Mouse (Mus musculus) fat pad, adult 2 months (tissue): Measurements from ENCODE around the gene Npl.
A peak's percentile ranks its signal among the peaks of the same experiment; 100 is the strongest.
"Not testable (repeated sequence)": the region's sequence is repeated elsewhere in the genome, so short reads cannot be mapped to it uniquely, and the experiment has no call there.

Source experiments
- DNase-seq: peaks from one replicate; pipeline ENCODE4 v3.0.0-alpha.2; 2011; ENCODE audit warnings: low read depth, low spot score; ENCODE audit errors: extremely low read depth

The Npl gene

GRCm38 (mm10) chr1:153489132-153489531 lies 60.7 kb downstream of the Npl start:
- DNase-seq, result no peak

GRCm38 (mm10) chr1:153487500-153487879 lies 62.4 kb downstream of the Npl start, which contains the start of gene Dhx9:
TSS of gene Dhx9 (minus strand) at chr1:153487660.
- peak; percentile 28 for DNase-seq

GRCm38 (mm10) chr1:153486767-153487499 lies 62.9 kb downstream of the Npl start:
- no peak for DNase-seq

- not testable (repeated sequence) for DNase-seq
These were observed 63.7 kb downstream of the Npl start for GRCm38 (mm10) chr1:153486120-153486519.

GRCm38 (mm10) chr1:153485201-153485796 lies 64.5 kb downstream of the Npl start:
- DNase-seq, result no peak

GRCm38 (mm10) chr1:153481025-153481412 lies 68.8 kb downstream of the Npl start:
- no peak for DNase-seq

GRCm38 (mm10) chr1:153480386-153481024 lies 69.3 kb downstream of the Npl start:
- no peak for DNase-seq

- DNase-seq, result no peak
These were observed 70.5 kb downstream of the Npl start for GRCm38 (mm10) chr1:153479296-153479695.

- no peak for DNase-seq
These were observed 88.0 kb downstream of the Npl start for GRCm38 (mm10) chr1:153461796-153462195.

- no peak for DNase-seq
These were observed 93.7 kb downstream of the Npl start for GRCm38 (mm10) chr1:153456137-153456536.

- DNase-seq, result no peak
These were observed 96.7 kb downstream of the Npl start for GRCm38 (mm10) chr1:153453146-153453642.
